Mouse (Mus musculus): ENCODE results near the gene Mtrex.

DNA sequence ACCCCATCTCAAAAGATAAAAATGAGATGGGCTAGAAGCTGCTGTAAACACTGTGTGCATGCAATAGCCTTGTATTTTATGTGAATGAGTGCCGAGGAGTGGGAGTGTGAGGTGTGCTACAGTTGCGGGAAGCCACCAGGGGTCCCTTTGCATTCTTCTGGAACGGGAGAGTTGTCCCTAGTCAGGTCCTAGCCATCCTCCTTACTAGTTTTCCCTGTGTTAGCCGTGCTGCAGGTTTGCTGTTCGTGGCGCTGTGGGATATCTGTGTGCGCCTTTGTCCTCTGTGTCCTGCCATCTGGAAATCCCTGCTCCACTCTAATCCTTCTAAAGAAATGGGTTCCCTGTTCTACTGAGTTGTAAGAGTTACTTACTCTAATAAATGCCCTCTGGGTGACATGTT is 69.3 kb downstream of the Mtrex start:
- TF ChIP-seq CTCF (conservative IDR thresholded peaks at IDR 0.05; ENCODE audit: low read length) (no peak), NANOG (IDR thresholded peaks at IDR 0.05; ENCODE audit: borderline replicate concordance, low read length) (no peak), POU5F1 (IDR thresholded peaks at IDR 0.05; ENCODE audit: borderline replicate concordance, low read length) (no peak)

Measured in E14TG2a.4 (cell line).